Mouse (Mus musculus) ovary, adult 18-20 months (tissue): ENCODE results near the gene Ephb1.

Experiments
- DNase-seq: peaks from one replicate; pipeline ENCODE4 v3.0.0; 2022; ENCODE audit warnings: low spot score, mixed read lengths

Ephb1 gene

DNA sequence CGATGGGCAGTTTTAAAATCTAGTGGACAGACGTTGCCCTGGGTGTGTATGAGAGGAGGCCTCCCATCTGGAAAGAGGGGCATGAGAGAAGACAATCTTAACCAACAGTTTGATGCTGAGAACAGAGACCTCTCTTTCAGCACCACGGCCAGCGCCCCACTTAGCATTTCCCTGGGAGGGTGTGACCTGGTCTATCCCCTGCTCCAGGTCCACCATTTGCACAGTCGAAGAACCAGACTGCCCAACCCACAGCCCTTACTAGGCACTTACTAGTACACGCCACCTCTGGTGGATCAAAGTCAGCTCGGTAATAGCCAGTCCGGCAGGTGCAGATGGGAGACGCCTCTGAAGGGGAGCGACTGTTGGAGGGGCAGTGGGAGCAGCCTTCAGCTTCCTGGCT is 287.9 kb downstream of the Ephb1 start:
- DNase-seq = no peak

DNA sequence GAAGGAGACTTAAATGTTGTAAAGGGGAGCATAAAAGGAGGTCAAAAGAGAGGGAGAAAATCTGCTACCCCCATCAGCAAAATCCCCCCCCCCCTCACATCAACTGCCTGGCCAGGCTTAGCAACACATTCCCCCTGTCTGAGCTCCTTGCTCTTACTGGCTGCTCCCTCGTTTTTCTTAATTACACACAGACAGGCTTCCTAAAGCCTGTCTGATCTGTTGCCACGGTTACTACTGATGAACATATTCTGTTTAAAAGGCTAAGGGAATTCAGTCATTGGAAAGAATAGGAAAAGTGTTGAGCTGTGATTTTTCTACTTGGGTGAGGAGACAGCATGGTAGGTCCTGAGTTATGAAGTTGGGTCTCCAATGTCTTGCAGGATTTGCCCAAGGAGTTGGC is 308.6 kb downstream of the Ephb1 start:
- no peak for DNase-seq

DNA sequence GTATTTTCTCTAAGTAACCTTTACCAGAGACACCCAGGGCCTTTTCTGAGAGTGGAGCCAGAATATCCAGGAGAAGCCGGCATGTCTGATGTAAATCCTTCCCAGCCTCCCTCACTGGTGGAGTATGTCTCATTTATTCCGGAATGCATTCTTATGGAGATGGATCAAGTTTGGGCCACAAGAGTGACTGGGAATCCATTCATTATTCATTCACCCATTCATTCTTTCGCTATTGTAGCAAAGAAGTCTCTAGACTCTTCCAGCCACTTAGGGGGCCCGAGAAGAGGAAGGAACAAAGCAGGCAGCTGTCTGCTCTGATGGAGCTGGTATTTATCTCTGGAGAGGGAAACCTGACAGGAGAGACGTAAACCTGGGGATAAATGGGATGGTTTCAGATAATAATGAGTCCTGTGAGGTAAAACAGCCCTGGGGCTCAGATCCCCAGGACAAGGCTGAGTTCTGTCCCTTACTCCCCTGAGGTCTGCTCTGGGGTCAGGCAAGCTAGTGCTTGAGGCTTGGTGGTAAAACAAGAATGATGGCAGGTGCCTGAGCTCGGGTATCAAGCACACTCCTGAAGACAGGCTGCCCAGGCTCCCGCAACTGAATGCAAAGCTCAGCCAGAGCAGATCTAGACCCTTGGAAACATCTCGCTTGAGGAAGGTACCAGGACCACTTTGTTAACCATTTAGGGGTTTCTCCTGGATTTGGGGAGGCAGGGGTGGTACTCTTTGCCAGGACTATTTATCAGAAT is 309.2 kb downstream of the Ephb1 start:
- no peak for DNase-seq

DNA sequence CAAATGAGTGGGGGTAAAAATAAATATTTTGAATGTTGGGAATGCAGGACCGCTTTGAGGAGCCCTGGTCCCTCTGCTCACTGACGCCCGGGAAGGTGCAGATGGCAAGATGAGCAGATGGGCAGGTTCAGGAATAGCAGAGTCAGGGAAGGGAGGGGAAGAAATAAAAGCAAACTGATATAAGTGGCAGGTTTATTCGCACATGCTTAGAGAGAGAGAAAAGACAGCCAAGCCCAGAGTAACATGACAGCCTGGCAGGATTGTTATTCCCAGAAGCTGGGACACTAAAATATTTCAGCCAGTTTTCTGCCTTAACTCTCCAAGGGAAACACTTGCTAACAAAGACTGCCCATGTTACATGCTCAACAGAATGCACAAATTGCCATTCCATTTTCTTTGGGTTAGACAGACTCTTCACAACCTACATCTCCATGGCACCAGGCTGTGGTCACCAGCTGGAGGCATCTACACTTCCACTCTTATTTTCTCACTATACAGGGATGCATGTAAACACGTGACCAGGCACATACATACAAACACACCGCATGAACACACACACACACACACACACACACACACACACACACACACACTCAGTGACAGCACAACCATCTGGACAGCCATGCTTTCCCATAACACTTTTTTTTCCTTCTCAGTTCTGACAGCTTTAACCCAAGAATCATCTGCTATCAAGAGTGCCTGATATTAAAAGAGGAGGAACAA is 315.3 kb downstream of the Ephb1 start:
- DNase-seq = no peak

DNA sequence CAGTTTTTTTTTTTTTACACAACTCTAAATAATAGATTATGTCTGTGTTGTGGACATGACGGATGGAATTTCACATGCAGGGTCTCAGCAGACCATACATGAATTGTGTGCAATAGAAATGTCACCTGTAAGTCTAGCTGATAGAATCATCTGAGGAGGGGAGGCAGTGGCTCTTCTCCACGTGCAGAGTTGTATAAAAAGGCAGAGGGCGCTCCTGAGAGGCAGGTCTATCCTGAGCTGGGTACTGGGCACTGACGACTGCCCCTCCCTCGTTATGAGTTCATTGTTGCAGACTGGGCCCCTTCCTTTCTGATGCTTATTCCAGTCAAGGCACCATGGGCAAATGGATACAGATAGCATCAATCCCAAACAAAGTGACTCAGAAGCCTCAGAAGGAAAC is 318.4 kb downstream of the Ephb1 start:
- no peak for DNase-seq

DNA sequence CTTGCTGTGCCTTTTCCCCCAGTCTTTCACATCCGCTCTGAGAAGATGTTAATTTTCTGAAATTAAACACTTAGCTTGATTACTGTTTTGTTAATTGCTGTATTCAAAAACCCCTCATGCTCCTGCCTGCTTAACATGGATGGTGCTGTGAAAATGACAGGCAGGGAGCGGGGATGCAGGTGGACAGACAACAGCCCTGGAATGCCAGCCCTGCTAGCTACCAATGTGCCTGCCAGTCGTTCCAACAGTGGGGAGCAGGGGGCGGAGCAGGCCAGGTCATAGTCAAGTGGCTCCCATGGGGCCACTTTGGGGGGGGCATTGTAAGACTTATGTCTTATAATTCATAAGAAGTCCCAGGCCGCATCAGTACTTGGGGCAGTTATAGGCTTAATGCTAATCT is 321.3 kb downstream of the Ephb1 start:
- DNase-seq = no peak

DNA sequence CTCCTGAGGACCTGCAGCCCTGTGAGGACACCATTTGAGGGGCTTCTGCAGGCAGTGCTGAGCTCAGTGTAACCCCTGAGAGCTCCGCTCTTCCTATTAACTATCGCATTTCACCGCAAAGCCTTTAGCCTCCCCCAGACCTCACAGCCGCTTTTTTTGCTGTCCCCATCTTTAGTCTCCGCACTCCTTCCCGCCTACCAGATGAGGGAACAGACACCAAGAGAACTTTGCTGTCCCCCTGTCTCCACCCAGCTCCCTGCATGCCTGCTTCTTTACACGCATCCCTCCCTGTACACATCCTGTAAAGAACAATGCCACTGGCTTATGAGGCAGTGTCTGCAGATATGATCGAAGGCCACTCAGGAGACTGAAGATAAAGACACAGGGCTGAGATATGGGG is 322.1 kb downstream of the Ephb1 start:
- DNase-seq = no peak

DNA sequence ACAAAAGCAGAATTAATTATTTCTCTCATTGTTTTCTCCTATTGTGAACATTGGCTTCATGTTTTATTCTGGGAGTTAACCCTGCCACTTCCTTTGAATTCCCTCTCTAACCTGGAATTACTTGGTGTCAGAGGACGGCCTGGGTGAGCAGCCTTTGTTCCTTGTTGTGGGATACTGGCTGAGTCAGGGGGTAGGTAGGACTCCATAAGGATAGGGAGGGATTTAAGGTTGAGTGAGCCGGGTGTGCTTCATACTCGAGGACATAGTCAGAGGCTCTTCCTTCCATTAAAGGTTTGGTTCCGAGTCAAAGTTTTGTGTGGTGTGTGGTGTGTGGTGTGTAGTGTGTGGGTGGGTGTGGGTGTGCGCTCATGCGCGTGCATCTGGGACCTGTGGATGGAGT is 324.8 kb downstream of the Ephb1 start:
- no peak for DNase-seq

DNA sequence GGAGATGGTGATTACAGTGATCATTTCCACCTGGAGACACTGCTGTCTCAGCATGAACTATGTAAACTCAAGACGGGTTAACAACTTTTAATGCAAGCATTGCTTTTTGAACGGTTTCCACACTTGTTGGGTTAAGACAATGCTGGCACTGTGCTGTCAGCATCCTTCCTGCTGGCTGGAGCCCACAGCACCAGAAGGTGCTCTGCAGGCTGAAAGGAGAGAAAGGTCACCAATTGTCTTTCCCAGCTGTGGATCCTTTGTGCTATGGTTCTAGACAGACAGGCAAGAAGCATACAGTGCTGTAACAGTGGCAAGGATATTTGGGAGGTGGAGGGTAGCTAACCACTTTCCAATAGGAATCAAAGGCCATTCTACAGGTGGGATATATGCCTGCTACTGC is 328.4 kb downstream of the Ephb1 start:
- no peak for DNase-seq

DNA sequence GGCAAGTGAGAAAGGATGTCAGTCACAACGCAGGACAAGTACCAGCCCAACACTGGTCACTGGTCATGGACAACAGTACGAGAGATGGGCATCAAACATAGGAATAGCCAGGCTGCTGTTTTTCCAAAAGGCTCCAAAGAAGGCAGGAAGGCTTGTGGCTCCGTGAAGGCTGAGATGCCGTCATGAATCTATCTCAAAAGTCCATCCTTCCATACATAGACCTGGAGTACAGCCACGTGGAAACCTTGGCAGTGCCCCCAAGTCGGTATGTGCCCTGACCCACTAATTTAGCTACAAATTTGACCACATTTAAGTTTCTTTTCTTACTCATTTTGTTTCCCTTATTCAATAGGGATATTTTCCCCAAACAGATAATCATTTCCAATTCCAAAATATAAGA is 329.4 kb downstream of the Ephb1 start:
- no peak for DNase-seq

DNA sequence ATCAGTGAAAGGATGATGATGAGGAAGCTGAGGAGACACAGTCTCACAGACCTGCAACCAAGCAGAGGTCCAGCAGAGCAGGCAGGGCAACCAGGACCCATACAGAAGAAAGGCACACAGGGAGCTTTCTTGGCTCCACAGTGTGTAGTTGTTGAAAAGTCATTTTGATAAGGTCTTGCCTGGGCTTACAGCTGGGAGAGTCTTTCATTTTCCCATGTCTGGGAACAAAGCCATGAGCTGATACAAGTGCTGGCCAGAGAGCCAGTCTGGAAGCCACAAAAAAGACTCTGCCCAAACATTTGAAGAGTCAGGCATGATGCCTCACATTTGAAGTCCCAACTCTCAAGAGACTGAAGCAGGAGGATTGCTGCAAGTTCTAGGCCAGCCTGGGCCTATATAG is 339.0 kb downstream of the Ephb1 start:
- no peak for DNase-seq

DNA sequence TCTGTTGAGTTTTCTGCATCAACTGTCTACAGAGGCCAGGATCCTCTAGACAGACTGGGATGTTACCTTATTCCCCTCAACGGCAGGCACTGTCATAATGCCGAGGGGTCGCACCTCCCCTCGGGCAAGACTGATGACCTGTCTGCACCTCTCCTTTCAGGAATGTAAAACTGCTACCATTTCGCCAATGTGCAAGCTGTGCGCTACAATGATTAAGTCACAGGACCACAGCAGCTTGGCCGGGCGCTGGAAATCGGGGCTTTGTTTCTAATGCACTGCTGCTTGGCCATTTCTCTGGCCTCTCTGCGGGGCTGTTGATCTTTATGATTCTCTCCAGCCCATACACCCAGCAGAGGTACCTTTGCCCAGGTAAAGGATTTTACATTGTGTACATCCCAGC is 346.8 kb downstream of the Ephb1 start:
- DNase-seq = no peak

DNA sequence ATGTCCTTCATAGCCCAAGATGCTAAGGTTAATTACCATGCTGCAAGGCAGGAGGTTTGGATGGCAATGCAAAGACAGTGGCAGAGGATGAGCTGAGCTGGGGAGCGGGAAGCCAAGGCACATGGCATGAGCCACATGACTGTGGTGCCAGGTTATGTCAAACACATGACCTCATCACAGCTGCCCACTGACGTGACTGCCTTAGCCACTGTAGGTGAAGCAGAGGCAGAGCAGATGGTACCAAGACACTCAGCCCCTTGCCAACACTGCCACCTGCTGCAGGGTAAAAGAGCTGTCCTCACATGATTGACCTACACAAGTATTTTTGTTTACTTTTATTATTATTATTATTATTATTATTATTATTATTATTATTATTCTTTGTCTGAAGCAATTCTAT is 348.0 kb downstream of the Ephb1 start:
- no peak for DNase-seq

DNA sequence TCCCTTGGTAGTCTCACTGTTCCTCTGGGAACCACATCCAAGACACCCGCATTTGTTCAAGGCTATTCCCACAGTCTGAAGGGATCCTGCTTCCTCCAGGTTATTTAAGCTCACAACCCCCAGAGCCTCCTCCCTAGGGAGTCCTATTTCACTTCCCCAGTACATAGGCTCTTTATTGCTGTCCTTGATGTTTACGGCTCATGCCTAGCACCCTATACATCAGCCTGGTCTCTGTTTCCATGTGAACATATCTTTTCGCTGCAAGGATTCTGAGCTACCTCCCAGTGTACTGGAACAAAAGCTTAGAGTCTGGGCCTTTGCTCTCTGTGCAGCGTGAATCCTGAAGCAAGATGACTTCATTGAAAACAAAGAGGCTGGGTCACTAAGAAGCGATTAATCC is 351.6 kb downstream of the Ephb1 start:
- no peak for DNase-seq

DNA sequence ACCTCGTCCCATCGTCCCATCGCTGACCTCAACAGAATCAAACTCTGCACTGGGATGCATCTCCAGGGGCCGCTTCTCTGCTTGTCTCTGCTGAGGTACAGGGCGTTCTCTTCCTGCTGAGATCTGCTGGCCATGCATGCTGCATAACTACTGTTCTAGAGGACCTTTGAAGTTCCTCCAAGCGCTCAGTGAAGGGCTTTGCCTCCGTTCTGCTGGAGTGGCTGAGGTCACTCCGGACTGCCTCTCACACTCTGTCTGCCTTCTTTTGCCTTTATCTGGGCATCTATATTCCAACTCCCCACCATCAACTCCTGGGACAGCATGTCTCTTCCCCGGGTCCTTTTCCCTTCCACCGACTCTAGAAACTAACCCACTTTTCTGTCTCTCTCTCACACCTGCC is 352.3 kb downstream of the Ephb1 start:
- DNase-seq = no peak

DNA sequence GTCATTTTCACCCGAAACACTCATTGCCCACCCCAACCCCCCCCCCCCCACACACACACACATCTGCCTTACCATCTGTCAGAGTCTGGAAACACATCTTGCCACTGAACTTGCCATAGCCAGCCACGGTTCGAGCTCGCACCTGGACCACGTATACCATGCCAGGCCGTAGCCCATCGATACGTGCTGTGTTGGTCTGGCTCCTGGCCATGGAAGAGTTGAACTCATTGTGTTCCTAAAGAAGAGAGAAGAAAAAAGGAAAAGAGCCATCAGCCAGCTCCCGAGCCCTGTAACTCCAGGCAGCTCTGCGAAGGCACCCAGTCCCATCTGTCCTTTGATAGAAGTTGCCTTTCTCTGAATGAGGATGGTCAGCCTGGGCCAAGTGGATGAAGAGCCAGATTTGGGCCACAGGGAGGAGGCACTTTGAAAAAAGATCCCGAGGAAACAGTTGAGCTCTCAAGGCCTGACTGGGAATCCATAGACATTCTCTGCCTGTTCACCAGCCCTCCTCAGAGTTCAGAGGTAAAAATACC is 352.8 kb downstream of the Ephb1 start:
- DNase-seq = no peak

DNA sequence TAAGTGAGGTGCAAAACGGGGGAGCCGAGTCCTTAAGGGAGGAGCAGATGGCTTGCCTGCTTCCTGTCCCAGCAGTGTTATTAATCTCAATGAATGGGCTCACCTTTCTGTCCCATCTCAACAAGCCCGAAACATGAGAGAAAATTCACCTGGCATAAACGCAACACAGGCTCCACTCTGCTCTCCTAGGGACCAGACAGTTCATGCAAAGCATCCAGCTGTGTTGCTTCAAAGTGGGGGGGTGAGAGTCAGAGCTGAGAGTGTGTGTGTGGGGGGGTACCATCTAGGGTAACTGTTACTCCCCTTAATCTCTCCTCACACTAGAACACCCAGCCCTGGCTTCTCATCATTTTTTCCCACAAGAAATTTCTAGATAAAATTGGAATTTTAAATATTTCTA is 354.8 kb downstream of the Ephb1 start:
- DNase-seq = no peak

DNA sequence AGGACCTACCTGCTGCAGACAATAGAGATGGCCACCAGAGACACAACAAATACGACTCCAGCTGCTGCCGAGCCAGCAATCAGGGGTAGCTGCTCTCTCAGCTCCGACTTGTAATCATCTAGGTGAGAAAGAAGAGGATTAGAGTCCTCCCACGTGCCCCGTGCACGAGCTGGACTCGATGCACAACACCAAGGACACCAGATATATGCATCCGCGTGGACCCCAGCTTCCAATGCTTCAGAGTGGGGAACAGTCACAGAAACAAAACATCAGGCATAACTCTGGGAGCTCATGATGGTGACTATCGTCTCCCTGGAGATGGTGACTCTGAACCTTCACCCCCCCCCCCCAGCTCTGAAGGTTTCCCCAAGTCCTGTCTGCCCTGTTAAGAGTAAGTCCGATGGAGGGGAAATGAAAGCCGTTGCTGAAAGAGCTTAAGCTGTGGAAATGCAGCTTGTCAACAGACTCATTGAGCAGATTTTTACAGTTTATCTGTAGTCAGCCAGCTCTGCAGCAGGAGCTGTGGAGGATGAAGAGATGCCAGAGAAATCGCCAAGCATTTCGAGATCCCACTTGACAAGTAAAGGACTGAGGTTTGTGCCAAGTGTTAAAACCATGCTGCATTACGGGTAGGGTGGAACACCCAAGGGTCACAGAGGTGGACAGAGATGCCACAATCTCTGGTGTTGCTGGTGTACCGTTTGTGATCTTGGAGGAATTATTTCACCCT is 357.6 kb downstream of the Ephb1 start:
- DNase-seq = no peak

DNA sequence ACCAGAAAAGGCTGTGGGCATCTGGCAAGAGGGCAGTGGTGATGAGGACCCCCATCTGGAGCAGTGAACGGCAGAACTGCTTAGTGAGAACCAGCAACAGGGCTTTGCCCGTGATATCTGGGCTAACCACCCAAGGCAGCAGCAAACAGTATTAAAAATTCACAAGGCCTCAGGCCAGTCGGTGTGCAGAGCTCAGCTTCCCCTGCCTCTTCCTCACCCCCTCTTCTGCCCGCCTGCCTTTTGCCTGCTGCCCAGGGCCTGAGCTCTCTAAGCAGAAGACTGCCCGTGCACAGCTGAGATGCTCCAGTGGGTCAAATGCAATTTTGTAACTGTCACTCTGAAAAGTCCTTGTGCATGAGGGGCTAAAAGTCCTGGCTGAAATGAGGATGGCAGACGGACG is 358.3 kb downstream of the Ephb1 start:
- DNase-seq = no peak

DNA sequence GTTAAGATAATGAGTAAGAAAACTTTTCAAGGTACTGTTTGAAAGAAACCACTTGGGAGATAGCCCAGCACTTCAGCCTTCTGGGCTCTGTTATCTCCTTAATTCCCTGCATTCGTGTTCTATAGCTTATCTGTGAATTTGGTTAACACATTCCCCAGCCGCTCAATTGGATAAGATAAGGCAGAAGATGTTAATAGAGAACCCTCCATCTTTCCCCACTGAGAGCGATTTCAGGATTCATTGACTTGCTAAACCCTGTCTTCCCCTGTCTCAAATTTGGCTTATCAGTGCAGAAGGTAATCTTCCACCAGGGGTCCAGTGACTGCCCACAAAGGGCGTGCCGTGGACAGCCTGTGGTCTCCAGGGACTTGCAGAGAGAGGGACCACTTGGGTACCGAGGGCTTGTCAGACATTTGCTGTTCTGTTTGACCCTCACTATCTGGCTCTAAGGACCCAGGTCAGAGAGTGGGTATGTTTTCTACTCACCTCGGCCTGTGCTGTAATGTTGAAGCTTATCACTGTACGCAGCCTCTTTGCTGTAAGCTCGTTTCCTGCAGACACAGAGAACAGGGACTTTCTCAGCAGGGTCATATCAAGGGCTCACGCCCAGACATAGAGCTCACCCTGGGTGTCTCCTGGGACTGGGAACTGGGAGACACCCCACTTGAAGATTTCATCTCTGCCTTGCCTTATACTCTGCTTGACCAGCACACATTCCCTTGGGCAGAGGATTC is 358.9 kb downstream of the Ephb1 start:
- no peak for DNase-seq

DNA sequence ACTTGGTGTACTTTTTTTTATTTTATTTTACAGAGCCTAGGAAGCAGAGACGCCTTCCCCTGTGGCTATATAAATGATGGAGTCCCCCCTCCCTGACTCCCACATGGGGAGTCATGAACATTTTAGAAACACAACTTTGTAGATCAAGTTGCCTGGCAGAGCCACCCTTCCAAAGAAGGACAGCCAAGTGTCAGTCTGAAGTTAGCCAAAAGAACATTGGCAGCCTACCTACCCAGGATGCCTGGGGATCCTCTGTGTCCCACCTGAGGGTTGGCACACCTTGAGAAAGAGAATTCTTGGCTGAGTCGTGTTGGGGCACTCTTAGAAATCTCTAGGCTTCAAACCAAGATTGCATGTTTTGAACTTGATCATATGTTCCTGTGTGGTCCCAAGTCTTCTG is 360.4 kb downstream of the Ephb1 start:
- no peak for DNase-seq

DNA sequence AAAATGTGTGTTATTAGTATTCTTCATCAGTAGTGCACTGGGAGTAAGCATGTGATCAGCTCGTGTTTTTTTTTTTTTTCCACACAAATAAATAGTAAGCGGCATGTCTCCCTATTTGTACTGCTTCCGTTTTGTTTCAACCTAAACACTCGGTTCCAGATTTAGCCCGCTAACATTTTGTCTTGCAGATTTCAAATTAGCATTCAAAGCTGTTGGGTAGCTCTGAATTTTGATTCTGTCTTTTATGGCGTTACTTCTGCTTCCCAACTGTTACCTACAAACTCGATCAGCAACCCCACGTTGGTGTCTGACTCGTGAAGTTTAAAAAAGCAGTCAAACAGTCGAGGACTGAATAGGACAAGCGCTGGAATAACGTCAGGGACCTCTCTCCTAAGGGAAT is 363.7 kb downstream of the Ephb1 start:
- DNase-seq = no peak
